Mouse (Mus musculus) cerebellum, adult 18-20 months (tissue): ENCODE results near the gene Chmp6.

Experiments used
- DNase-seq, 2 experiments: peaks; one replicate each; pipeline ENCODE4 v3.0.0; 2021

Chmp6 gene

GRCm38 (mm10) chr11:119965053-119965452, 51.8 kb downstream of the Chmp6 start:
- no peak for DNase-seq

GRCm38 (mm10) chr11:119966294-119966693, 53.1 kb downstream of the Chmp6 start:
- no peak for DNase-seq

GRCm38 (mm10) chr11:119967401-119967800, 54.2 kb downstream of the Chmp6 start:
- DNase-seq, result no peak

GRCm38 (mm10) chr11:119967892-119968291, 54.7 kb downstream of the Chmp6 start:
- no peak for DNase-seq
